ENCODE assay signal across 9 mouse cellular contexts in genomic region chr12:80574825-80575371, GRCm38 (mm10). TPM values are rescaled to one million over a fixed set of nuclear protein-coding genes. Genes with fewer than 3 reads are reported as not detected.
DNase-seq lines count a peak whose midpoint lies in the region; ATAC-seq lines count a peak whose summit lies in the region.
"Had no signal": no experiment of that assay in that cellular context is flagged by ENCODE, and none has a peak within 500 bp of the region (broad histone marks: within the 10 kb centered on the region; RNA-seq: fewer than 3 reads in every experiment).

No protein-coding gene starts in this region.

- H3K27ac ChIP-seq in lung, embryonic 16.5 days (ENCODE audit: low read length), result 0 out of 2 replicates have a peak overlapping the region, but pooled peaks have one; percentile 19

- H3K4me3 ChIP-seq in lung, embryonic 16.5 days (ENCODE audit: low read length), result no peak overlapping the region

- DNase-seq in lung, postnatal 25 days (ENCODE audit: low spot score), result no peak
- peak; percentile 26 to 71 for DNase-seq in frontal cortex, adult 2 months (ENCODE audit: extremely low spot score in 1 of 2, low spot score in 1 of 2)
- peak; percentile 67 for DNase-seq in layer of hippocampus, adult 9-11 months
- peak; percentile 55 to 61 for DNase-seq in right cerebral cortex, postnatal 10 days (ENCODE audit: low spot score in 2 of 2)
- DNase-seq in spleen, postnatal 4 days (ENCODE audit: low spot score in 2 of 2), result no peak
- DNase-seq in adipocyte (ENCODE audit: low spot score), result no peak
- DNase-seq in thymus, postnatal 4 days, result no peak

- peak; percentile 62 for ATAC-seq in lung, embryonic 16.5 days (ENCODE audit: low read depth)
- ATAC-seq: Patski had no signal

- no peaks in the 10 kb centered on the region for H3K4me1 ChIP-seq in lung, embryonic 16.5 days (replicated peaks; ENCODE audit: control insufficient read depth, insufficient read depth, low read length)

- H3K4me2 ChIP-seq in lung, embryonic 16.5 days (ENCODE audit: low read depth, low read length), result no peak overlapping the region

- no peak overlapping the region for H3K9ac ChIP-seq in lung, embryonic 16.5 days (ENCODE audit: low read length)

- no peaks in the 10 kb centered on the region for H3K36me3 ChIP-seq in lung, embryonic 16.5 days (ENCODE audit: control insufficient read depth, insufficient read depth, low read length)

- no peaks in the 10 kb centered on the region for H3K27me3 ChIP-seq in lung, embryonic 16.5 days (ENCODE audit: control insufficient read depth, insufficient read depth, low read depth, low read length)

- no peaks in the 10 kb centered on the region for H3K9me3 ChIP-seq in lung, embryonic 16.5 days (ENCODE audit: control insufficient read depth, low read length)

- WGBS in lung, embryonic 16.5 days, result 26% methylated on average over 15 of the region's 15 CpGs

RNA-seq across cellular contexts. Expression of gene Galnt16, which starts 56.8 kb away (rescaled TPM):
- polyA plus RNA-seq in lung, embryonic 16.5 days (2015; fragmentation: Nextera tagmentation; extraction: Ambion mirVana), result 13.0 and 13.4 TPM in 2 replicates
- polyA plus RNA-seq in frontal cortex, adult 2 months (2012; rRNA removed), result 40.3 and 43.6 TPM in 2 replicates

Comparison
In these comparisons a context has a peak if more than half of its experiments do, and no peak if none do; other contexts are left out.
1. DNase-seq: peak in frontal cortex, adult 2 months (2 of 2), layer of hippocampus, adult 9-11 months (single experiment) and right cerebral cortex, postnatal 10 days (2 of 2); none in lung, postnatal 25 days (single experiment), spleen, postnatal 4 days (0 of 2), adipocyte (single experiment) and thymus, postnatal 4 days (single experiment).